Mouse (Mus musculus) neural tube, embryonic 15.5 days (tissue): ENCODE measurements around the gene Tnk2. TPM values are rescaled to one million over a fixed set of nuclear protein-coding genes. Genes with fewer than 3 reads are reported as not detected.

Experiments
- ATAC-seq: fragments of 200-750 bp; cut with Nextera tagmentation; 2 replicates; pipeline ENCODE4 v1.8.0; 2017; ENCODE audit warnings: mild to moderate bottlenecking, moderate TSS enrichment, moderate library complexity; ENCODE audit not compliant: low FRiP score
- H3K27ac ChIP-seq: fragments of 300-500 bp; sonication (generic); replicated peaks from 2 replicates; pipeline ENCODE4 v1.5.1; 2015; ENCODE audit warnings: mild to moderate bottlenecking, inconsistent platforms
- H3K27me3 ChIP-seq: fragments of 300-500 bp; sonication (generic); replicated peaks from 2 replicates; pipeline ENCODE4 v1.6.1; 2015; ENCODE audit warnings: inconsistent platforms
- H3K36me3 ChIP-seq: fragments of 300-500 bp; sonication (generic); 2 replicates; pipeline ENCODE4 v1.6.1; 2015; ENCODE audit warnings: inconsistent platforms
- H3K4me1 ChIP-seq: fragments of 300-500 bp; sonication (generic); 2 replicates; pipeline ENCODE4 v1.6.1; 2015; ENCODE audit warnings: inconsistent platforms
- H3K4me2 ChIP-seq: fragments of 300-500 bp; sonication (generic); 2 replicates; pipeline ENCODE4 v1.6.1; 2015; ENCODE audit warnings: inconsistent platforms, mild to moderate bottlenecking, moderate library complexity
- H3K4me3 ChIP-seq: fragments of 300-500 bp; sonication (generic); replicated peaks from 2 replicates; pipeline ENCODE4 v1.5.1; 2015; ENCODE audit warnings: mild to moderate bottlenecking, inconsistent platforms
- H3K9ac ChIP-seq: fragments of 300-500 bp; sonication (generic); replicated peaks from 2 replicates; pipeline ENCODE4 v1.6.1; 2015; ENCODE audit warnings: mild to moderate bottlenecking, inconsistent platforms
- H3K9me3 ChIP-seq: fragments of 300-500 bp; sonication (generic); replicated peaks from 2 replicates; pipeline ENCODE4 v1.6.1; 2016; ENCODE audit warnings: inconsistent platforms
- WGBS: fragments of 180-500 bp; shearing (Covaris S2); methylation state at CpG from one replicate; pipeline ENCODE4 v1.1.7; 2015; ENCODE audit warnings: mixed read lengths; 5-methylcytosine and 5-hydroxymethylcytosine counted together
- polyA plus RNA-seq: library from polyadenylated mRNA; unstranded; fragments of >200 nt; fragmentation: Nextera tagmentation; extraction: Ambion mirVana; gene quantifications from 2 replicates; pipeline ENCODE4 v1.2.1, GENCODE M21; 2015

Tnk2 gene
- polyA plus RNA-seq, 1 experiment from 2014 or later = 23.2 TPM

- Histone ChIP-seq H3K9ac (no peak overlapping the region), H3K4me1 (no peaks in the 10 kb centered on the region), H3K27ac (no peak overlapping the region), H3K36me3 (no peaks in the 10 kb centered on the region), H3K9me3 (no peaks in the 10 kb centered on the region), H3K4me3 (no peak overlapping the region), H3K4me2 (no peak overlapping the region), H3K27me3 (no peaks in the 10 kb centered on the region)
- ATAC-seq = no peak
Measured at GRCm38 (mm10) chr16:32728240-32728639, 84.6 kb downstream of the Tnk2 start.

DNA sequence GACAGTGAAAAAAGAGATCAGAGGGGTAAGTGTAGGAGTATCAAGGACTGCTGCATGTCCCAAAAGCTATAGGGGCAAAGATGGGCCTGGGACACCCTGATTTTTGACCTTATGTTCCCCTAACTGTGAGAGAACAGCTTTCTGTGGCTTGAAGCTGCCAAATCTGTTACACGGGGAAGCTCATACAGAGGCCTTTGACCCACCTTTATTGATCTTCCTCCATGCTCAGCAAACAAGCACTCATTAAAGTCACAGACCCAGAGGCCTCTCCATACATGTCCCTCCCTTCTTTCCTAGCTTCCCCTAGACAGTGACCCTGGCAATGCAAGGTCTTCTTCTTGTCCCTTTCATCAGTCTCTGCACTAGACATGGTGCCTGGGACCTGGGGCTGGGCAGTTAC, 85.1 kb downstream of the Tnk2 start:
- H3K4me2 ChIP-seq = no peak overlapping the region
- H3K4me3 ChIP-seq = no peak overlapping the region
- WGBS = 89% methylated on average over 1 of the region's 1 CpGs
- H3K4me1 ChIP-seq = no peaks in the 10 kb centered on the region
- no peaks in the 10 kb centered on the region for H3K27me3 ChIP-seq
- no peaks in the 10 kb centered on the region for H3K9me3 ChIP-seq
- H3K27ac ChIP-seq = no peak overlapping the region
- no peaks in the 10 kb centered on the region for H3K36me3 ChIP-seq
- no peak overlapping the region for H3K9ac ChIP-seq
- ATAC-seq = no peak

Other genes starting within 250 kb of the Tnk2 start
- gene Tm4sf19, start 243.4 kb upstream of the Tnk2 start, polyA plus RNA-seq = not detected in 2 replicates
- 39.6 and 41.5 TPM in 2 replicates for gene Tctex1d2, start 224.2 kb upstream of the Tnk2 start, polyA plus RNA-seq
- 44.2 and 46.0 TPM in 2 replicates for gene Pcyt1a, start 213.0 kb upstream of the Tnk2 start, polyA plus RNA-seq
- 0.13 and 7.8 TPM in 2 replicates for gene Slc51a, start 156.0 kb upstream of the Tnk2 start, polyA plus RNA-seq
- 0.20 TPM in 1 of 2 replicates, not detected in the other for gene Zdhhc19, start 147.6 kb upstream of the Tnk2 start, polyA plus RNA-seq
- gene Tfrc, start 35.0 kb upstream of the Tnk2 start, polyA plus RNA-seq = 32.7 and 33.1 TPM in 2 replicates
- gene Muc4, start 92.0 kb downstream of the Tnk2 start, polyA plus RNA-seq = 0.14 and 0.24 TPM in 2 replicates
- gene Muc20, start 153.6 kb downstream of the Tnk2 start, polyA plus RNA-seq = not detected in 2 replicates
- not detected in 2 replicates for gene Smbd1, start 166.6 kb downstream of the Tnk2 start, polyA plus RNA-seq
- 102 and 111 TPM in 2 replicates for gene Fyttd1, start 233.6 kb downstream of the Tnk2 start, polyA plus RNA-seq
- 31.2 and 31.9 TPM in 2 replicates for gene Rubcn, start 233.9 kb downstream of the Tnk2 start, polyA plus RNA-seq